Mouse (Mus musculus): Measurements from ENCODE around the gene Ppp6r3.

DNA sequence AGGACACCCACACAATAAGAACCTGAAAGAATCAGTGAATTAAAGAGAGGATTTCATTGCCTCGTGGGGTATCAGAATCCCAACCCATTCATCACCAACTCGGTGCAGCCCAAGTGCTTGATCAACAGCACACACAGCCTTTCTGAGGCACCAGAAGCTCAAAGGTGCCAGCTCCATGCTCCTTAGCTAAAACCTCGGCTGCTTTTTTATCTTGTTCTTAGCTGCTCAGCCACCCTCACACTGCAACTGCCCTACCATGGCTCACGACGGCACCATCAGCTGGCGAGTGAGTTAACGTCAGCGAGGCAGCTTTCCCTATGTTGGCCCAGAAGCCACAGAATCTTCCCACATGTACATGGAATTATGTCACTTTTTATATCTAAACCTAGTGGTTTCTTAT is 95.4 kb downstream of the Ppp6r3 start:
- TF ChIP-seq CTCF (IDR thresholded peaks at IDR 0.05; ENCODE audit: control insufficient read depth, insufficient read depth, insufficient replicate concordance, low read depth, low read length): no peak
- no peak for TF ChIP-seq POLR2A (IDR thresholded peaks at IDR 0.05; ENCODE audit: control insufficient read depth, low read depth, low read length)

Measured in testis, adult 2 months (tissue).